Mouse (Mus musculus): ENCODE results near the gene Dhrs11. TPM values are rescaled to one million over a fixed set of nuclear protein-coding genes. Genes with fewer than 3 reads are reported as not detected.

Gene Dhrs11
- polyA plus RNA-seq, 1 experiment = 5.0 TPM

DNA sequence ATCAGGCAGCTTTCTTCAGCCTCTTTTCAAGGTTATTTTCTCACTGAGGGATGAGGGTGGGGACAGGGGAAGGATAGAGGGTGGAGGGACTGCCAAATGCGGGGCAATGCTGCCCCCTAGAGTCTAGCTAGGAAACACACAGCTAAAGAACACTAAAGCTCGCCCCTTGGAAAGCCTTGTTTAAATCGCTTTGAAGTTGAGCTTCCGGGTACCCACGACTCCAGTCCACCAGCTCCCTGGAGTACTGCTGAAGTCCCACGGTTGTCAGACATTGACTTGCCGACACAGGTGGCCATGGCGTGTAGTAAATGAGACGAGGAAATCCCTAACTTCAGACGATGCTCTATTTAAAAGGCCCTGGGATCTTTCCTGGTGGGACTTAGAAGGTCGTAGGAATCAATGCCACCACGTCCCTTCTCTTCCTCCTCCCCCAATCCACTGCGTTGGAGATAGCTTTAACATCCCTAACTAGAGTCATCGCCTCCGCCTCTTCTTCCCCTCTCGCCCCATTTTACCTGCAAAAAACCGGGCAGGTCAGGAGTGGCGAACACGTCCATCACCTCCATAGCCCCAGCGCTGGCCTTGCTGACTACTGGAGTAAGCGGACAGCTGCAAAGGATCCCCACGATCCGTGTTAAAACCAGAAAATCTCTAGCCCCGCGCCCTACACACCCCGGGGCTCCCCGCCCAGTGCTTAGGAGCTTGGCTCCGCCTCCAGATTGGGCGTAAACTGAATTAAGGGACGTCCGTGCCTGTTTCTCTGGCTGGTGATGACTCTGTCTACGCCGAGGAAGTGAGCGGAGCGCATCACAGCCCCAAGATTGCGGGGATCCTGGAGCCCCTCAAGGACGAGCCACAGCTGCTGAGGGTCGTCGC lies 10.5 kb downstream of the Dhrs11 start:
- Histone ChIP-seq H3K4me1 (ENCODE audit: control insufficient read depth, insufficient read depth, low read length) (no peaks in the 10 kb centered on the region), H3K9ac (ENCODE audit: low read depth, poor library complexity, severe bottlenecking) (peak overlapping the region; percentile 78), H3K4me3 (ENCODE audit: low read depth, low read length) (peak overlapping the region; percentile 82), H3K27me3 (ENCODE audit: control insufficient read depth, insufficient read depth, low read length, poor library complexity, severe bottlenecking) (no peaks in the 10 kb centered on the region), H3K9me3 (replicated peaks; ENCODE audit: control insufficient read depth, insufficient read depth, low read length, poor library complexity, severe bottlenecking) (no peaks in the 10 kb centered on the region), H3K36me3 (ENCODE audit: control insufficient read depth, insufficient read depth, low read length, poor library complexity, severe bottlenecking) (no peaks in the 10 kb centered on the region), H3K27ac (ENCODE audit: insufficient read depth, low read length) (peak overlapping the region; percentile 35; the same call in 1 of the 2 replicates)
- peak; percentile 83 for TF ChIP-seq CTCF (IDR thresholded peaks at IDR 0.05; ENCODE audit: low read depth, low read length)
- TF ChIP-seq EP300 (IDR thresholded peaks at IDR 0.05; ENCODE audit: insufficient read depth, low read depth, low read length) = no peak
- no peak for TF ChIP-seq POLR2A (IDR thresholded peaks at IDR 0.05; ENCODE audit: insufficient read depth, low read length)

DNA sequence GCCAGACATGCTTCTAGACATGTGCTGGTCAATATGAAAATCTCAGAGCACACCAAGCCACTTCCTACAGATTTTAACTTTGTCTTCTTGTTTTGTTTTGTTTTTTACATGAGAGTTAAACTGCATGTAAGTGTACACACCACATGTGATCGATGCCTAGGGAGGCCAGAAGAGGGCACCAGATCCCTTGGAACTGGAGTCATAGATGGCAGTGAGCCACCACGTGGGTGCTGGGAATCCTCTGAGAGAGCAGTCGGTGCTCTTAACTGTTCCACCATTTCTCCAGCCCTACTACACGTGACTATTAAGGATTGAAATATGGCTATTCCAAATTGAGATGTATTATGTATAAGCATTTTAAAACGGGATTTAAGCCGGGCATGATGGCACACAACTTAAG lies 11.4 kb downstream of the Dhrs11 start:
- Histone ChIP-seq H3K4me3 (ENCODE audit: low read depth, low read length) (no peak overlapping the region), H3K4me1 (ENCODE audit: control insufficient read depth, insufficient read depth, low read length) (no peaks in the 10 kb centered on the region), H3K27ac (ENCODE audit: insufficient read depth, low read length) (no peak overlapping the region), H3K9ac (ENCODE audit: low read depth, poor library complexity, severe bottlenecking) (no peak overlapping the region), H3K9me3 (replicated peaks; ENCODE audit: control insufficient read depth, insufficient read depth, low read length, poor library complexity, severe bottlenecking) (no peaks in the 10 kb centered on the region), H3K27me3 (ENCODE audit: control insufficient read depth, insufficient read depth, low read length, poor library complexity, severe bottlenecking) (no peaks in the 10 kb centered on the region), H3K36me3 (ENCODE audit: control insufficient read depth, insufficient read depth, low read length, poor library complexity, severe bottlenecking) (no peaks in the 10 kb centered on the region)
- TF ChIP-seq CTCF (IDR thresholded peaks at IDR 0.05; ENCODE audit: low read depth, low read length) = peak; percentile 41
- TF ChIP-seq EP300 (IDR thresholded peaks at IDR 0.05; ENCODE audit: insufficient read depth, low read depth, low read length) = no peak
- TF ChIP-seq POLR2A (IDR thresholded peaks at IDR 0.05; ENCODE audit: insufficient read depth, low read length) = no peak

DNA sequence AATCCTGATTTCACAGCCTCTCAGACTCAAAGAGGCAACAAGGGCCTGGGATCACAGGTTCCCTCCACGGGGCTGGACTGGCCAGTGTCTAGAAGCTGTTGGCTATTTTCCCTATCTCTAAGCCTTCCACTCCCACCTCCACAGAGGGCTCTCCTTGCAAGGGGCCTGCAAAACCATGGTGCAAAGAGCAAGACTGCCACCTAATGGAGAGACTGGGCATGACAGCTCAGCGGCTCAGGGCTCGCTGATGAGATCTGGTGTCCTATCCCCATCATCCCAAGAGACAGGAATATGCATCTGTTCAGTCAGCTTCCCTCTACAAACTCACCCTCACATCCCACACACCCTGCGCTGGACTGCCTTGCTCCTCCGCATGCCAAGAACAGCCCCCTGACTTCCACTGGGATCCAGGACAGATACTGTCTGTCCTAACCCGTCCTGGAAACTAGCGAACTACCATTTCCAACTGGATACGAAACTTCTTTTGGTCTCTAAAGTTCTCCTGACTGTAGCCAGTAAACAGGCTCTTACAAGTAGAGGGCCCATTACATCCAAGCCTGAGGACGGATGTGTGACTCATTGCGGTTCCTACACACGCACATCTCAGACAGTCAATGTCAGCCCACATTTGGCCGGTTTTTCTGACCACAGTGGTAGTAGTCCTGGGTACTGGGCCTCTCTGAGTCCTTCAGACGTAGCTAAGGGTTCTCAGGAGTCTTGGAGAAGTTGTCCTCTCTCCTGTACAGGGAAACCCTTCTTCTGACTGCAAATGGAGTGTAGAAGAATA lies 14.9 kb downstream of the Dhrs11 start:
- H3K27ac ChIP-seq (ENCODE audit: insufficient read depth, low read length) = no peak overlapping the region
- H3K9ac ChIP-seq (ENCODE audit: low read depth, poor library complexity, severe bottlenecking) = no peak overlapping the region
- peak; percentile 99 for TF ChIP-seq CTCF (IDR thresholded peaks at IDR 0.05; ENCODE audit: low read depth, low read length)
- TF ChIP-seq POLR2A (IDR thresholded peaks at IDR 0.05; ENCODE audit: insufficient read depth, low read length) = no peak
- TF ChIP-seq EP300 (IDR thresholded peaks at IDR 0.05; ENCODE audit: insufficient read depth, low read depth, low read length) = no peak

DNA sequence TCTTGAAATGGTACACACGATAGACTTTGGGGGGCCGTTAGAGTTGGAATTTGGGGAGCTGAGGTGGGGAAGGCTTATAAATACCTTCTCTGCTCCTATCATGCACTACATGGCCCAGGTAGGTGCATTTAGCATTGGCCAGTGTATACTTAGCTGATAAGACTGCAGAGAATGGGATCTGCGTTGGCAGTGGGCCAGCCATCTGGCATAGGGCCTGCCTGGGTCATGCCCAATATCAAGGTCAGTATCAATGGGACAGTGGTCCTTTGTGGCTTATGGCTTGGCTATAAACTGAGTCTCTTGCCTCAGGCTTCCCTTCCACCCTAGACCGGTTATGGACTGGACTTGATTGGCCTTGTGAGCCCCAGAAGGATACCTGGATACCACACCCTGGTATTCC lies 24.4 kb downstream of the Dhrs11 start:
- Histone ChIP-seq H3K9me3 (replicated peaks; ENCODE audit: control insufficient read depth, insufficient read depth, low read length, poor library complexity, severe bottlenecking) (no peaks in the 10 kb centered on the region), H3K36me3 (ENCODE audit: control insufficient read depth, insufficient read depth, low read length, poor library complexity, severe bottlenecking) (no peaks in the 10 kb centered on the region), H3K4me1 (ENCODE audit: control insufficient read depth, insufficient read depth, low read length) (no peaks in the 10 kb centered on the region), H3K9ac (ENCODE audit: low read depth, poor library complexity, severe bottlenecking) (no peak overlapping the region), H3K4me3 (ENCODE audit: low read depth, low read length) (no peak overlapping the region), H3K27me3 (ENCODE audit: control insufficient read depth, insufficient read depth, low read length, poor library complexity, severe bottlenecking) (no peaks in the 10 kb centered on the region), H3K27ac (ENCODE audit: insufficient read depth, low read length) (no peak overlapping the region)
- TF ChIP-seq CTCF (IDR thresholded peaks at IDR 0.05; ENCODE audit: low read depth, low read length) (no peak), POLR2A (IDR thresholded peaks at IDR 0.05; ENCODE audit: insufficient read depth, low read length) (no peak), EP300 (IDR thresholded peaks at IDR 0.05; ENCODE audit: insufficient read depth, low read depth, low read length) (no peak)

More for the DNA sequence above, 14.9 kb downstream of the Dhrs11 start:
- H3K4me1 ChIP-seq (ENCODE audit: control insufficient read depth, insufficient read depth, low read length) = no peaks in the 10 kb centered on the region
- no peaks in the 10 kb centered on the region for H3K9me3 ChIP-seq (replicated peaks; ENCODE audit: control insufficient read depth, insufficient read depth, low read length, poor library complexity, severe bottlenecking)
- no peaks in the 10 kb centered on the region for H3K27me3 ChIP-seq (ENCODE audit: control insufficient read depth, insufficient read depth, low read length, poor library complexity, severe bottlenecking)
- H3K4me3 ChIP-seq (ENCODE audit: low read depth, low read length) = no peak overlapping the region
- H3K36me3 ChIP-seq (ENCODE audit: control insufficient read depth, insufficient read depth, low read length, poor library complexity, severe bottlenecking) = no peaks in the 10 kb centered on the region

DNA sequence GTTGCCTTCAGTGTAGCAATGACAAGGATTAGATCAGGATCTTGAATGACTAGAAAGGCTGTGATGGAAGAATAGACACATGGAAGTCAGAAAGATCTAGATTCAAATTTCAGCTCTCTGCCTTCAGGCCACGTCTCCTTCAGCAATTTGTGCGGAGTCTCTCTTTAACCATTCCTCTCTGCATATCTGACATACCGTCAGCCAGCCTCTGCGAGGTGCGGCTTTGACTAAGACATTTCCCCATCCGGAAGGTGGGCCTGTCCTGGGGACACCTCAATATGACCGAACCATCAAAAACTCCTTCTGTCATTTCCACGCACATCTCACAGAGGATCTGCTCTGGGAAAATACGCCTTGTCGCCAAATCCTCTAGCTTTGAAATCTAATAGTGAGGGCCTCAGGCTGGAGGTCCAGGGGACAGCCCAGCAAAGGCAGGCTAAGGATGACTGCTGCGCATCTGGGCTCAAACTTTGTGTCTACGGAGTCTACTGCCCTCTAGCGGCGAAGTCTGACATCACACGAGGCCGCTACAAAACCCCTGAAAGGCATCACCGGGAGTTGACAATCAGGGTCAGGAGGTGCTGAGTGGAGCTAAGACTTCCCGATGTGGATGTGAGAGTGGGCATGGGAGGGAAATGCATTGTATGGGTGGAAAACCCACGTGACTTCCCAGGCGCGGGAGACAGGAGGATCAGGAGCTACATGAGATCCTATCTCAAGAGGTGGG lies 31.0 kb downstream of the Dhrs11 start:
- Histone ChIP-seq H3K9me3 (replicated peaks; ENCODE audit: control insufficient read depth, insufficient read depth, low read length, poor library complexity, severe bottlenecking) (no peaks in the 10 kb centered on the region), H3K27ac (ENCODE audit: insufficient read depth, low read length) (no peak overlapping the region), H3K9ac (ENCODE audit: low read depth, poor library complexity, severe bottlenecking) (no peak overlapping the region), H3K4me3 (ENCODE audit: low read depth, low read length) (no peak overlapping the region), H3K36me3 (ENCODE audit: control insufficient read depth, insufficient read depth, low read length, poor library complexity, severe bottlenecking) (no peaks in the 10 kb centered on the region), H3K4me1 (ENCODE audit: control insufficient read depth, insufficient read depth, low read length) (no peaks in the 10 kb centered on the region), H3K27me3 (ENCODE audit: control insufficient read depth, insufficient read depth, low read length, poor library complexity, severe bottlenecking) (no peaks in the 10 kb centered on the region)
- TF ChIP-seq EP300 (IDR thresholded peaks at IDR 0.05; ENCODE audit: insufficient read depth, low read depth, low read length) = no peak
- TF ChIP-seq CTCF (IDR thresholded peaks at IDR 0.05; ENCODE audit: low read depth, low read length) = peak; percentile 99

Data from ES-Bruce4 (cell line).